Mouse (Mus musculus): ENCODE measurements around the gene Tstd3. TPM values are rescaled to one million over a fixed set of nuclear protein-coding genes. Genes with fewer than 3 reads are reported as not detected.
"Not testable (repeated sequence)": the region's sequence is repeated elsewhere in the genome, so short reads cannot be mapped to it uniquely, and the experiment has no call there.

Gene Tstd3
- total RNA-seq, 2 experiments from 2014 or later = 14.6 to 16.9 TPM

DNA sequence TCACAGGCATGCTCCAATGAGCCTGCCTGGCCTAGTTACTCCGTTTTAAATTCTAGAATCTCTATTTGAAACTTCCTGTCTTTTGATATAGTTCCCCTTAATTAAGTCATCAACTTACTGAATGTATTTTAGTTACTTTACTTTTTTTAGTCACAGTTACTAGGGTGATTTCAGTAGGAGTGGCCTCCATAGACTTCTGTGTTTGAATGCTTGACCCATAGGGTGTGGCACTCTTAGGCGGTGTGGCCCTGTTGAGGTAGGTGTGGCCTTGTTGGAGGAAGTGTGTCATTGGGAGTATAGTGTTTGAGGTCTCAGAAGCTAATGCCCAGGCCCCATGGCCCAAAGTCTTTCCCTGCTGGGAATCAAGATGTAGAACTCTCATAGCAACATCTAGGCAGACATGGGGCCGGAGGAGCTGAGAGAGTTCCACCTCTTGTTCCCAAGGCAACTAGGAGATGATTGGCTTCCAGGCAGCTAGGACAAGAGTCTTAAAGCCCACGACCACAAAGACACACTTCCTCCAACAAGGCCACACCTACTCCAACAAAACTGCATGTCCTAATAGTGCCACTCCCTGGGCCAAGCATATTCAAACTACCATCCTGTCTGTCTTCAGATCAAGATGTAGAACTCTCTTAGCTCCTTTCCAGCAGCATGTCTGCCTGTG, 11.8 kb downstream of the Tstd3 start:
- intact Hi-C loops (cut with DNase I) = no loop called here
- no peak for DNase-seq

DNA sequence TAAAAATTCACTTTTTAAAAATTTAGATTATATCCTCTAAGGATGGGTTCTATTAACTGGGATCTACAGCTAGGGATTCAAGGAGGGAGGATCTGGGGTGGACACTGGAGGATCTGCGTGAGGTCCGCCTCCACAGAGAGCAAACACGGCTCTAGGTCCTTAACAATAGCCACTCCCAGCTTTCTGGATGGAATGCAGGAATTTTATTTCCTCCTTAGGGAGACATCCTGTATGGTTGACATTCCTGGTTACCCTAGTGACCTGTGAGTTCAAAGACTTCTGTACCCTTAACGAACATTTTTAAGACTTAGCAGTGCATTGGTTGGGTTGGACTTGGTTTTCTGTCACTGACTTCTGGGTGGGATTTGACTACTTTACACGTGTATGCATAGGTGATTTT, 21.3 kb downstream of the Tstd3 start:
- intact Hi-C loops (cut with DNase I) = no loop called here
- no peak for DNase-seq

DNA sequence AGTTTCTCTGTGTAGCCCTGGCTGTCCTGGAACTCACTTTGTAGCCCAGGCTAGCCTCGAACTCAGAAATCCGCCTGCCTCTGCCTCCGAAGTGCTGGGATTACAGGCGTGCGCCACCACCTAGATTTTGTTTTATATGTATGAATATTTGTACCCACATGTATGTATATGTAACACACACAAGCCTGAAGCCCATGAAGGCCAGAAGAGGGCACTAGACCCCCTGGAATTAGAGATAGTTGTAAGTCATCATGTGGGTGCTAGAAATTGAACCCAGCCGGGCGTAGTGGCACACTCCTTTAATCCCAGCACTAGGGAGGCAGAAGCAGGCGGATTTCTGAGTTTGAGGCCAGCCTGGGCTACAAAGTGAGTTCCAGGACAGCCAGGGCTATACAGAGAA, 22.9 kb downstream of the Tstd3 start:
- DNase-seq; intact Hi-C loops (cut with DNase I): not testable (repeated sequence)

DNA sequence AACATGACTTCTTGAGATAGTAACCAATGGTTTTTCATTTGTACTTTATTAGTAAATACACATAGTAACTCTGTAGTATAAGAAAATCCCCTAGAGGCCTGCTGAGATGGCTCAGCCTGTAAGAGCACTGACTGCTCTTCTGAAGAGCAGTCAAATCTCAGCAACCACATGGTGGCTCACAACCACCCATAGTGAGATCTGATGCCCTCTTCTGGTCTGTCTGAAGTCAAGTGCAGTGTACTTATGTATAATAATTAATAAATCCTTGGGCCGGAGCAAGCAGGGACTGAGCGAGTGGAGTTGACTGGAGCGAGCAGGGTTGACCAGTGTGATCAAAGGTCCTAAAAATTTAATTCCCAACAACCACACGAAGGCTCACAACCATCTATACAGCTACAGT, 27.8 kb downstream of the Tstd3 start:
- DNase-seq = no peak
- intact Hi-C loops (cut with DNase I) = no loop called here

DNA sequence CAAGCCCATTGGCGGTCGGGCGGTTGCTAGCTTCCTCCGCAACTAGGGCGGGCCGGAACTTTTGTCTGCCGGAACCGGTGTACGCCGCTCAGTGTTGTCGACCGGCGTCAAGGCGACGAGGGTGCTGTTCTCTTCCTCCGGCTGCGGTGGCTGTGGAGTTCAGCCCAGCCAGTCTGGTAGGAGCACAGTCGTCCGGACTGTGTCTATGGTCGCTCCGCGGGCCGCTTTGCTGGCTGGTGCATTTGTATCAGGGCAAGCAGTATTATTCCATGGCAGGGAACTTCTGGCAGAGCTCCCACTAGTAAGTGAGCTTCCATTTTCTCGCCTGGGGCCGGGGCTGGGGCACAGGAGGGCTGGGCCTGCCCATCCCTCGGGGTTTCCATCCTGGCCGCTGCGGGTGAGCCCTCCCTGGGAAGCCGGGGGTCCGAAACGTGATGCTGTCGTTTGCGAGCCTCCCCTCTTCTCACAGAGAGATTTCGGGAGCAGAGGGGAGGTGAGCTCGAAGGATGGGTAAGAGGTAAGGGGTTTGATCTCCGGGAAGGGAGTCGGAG, 39.3 kb downstream of the Tstd3 start, which contains the start of gene Ccnc:
Ccnc (plus strand) TSS at position 87 of the 551 bp plus-strand sequence.
- DNase-seq = peak; percentile 91 to 92
- intact Hi-C loops (cut with DNase I) = loop anchor here (2.0 to 5.0 kb wide), 2 partner anchors 50 to 87 kb away; no protein-coding TSS in a partner anchor

DNA sequence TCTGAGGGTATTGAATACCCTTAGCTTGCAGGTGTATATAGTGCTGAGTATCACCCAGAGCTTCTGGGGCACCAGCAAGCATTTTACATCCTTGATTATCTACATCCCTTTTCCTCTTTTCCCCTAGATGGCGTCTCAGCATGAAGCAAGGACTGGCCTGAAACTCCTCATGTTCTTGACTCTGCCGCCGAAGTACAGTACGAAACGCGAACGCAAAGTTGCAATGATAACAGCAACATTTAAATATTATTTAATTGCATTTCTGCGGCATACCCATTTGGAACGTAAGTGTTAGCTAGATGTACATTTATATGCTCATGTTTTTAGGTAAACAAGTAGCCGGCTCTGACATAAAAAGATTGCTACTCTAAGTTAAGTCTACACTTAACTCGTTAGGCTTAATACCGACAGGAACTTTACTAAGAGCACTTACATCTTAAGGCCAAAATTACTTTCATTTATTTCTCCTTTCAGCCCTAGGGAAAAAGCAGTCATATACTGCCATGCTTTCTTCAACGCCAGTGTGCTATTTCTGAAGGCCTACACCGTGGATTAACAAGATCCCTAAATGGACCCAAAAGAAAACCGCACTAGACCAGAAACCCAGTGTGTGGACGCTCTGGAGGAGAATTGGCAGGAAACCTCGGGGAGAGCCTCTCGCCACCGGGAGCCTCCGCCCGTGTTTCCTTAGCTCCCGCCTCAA, 39.9 kb downstream of the Tstd3 start:
- intact Hi-C loops (cut with DNase I) = loop anchor here (5.0 kb wide), 1 partner anchor 50 kb away; no protein-coding TSS in a partner anchor
- peak; percentile 24 to 26 for DNase-seq

DNA sequence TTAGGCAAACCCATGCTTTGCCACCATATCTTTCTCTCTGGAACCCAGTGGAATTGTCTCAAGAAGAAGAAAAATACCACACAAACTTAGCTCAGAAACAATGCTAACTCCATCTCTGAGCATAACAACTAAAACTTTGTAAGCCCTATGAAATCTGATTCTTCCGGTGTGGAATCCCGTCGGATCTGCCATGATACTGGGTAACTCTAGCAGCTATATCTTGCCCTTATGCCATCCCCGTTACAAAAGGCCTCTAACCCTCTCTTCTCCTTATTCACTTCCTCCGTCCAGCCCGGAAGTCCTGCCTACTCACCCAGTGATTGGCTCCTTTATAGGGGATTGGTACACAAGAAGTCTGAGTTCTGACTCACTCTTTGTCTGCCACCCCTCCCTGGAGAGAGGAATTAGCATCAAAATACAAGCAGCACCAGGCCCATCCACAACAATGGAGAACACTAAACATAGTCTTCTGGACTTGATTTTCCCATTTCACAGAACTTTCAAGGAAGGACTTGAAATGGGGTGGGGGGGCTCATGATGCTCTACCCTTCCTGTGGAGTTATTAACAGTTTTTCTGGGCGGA, 44.2 kb downstream of the Tstd3 start:
- intact Hi-C loops (cut with DNase I) = no loop called here

DNA sequence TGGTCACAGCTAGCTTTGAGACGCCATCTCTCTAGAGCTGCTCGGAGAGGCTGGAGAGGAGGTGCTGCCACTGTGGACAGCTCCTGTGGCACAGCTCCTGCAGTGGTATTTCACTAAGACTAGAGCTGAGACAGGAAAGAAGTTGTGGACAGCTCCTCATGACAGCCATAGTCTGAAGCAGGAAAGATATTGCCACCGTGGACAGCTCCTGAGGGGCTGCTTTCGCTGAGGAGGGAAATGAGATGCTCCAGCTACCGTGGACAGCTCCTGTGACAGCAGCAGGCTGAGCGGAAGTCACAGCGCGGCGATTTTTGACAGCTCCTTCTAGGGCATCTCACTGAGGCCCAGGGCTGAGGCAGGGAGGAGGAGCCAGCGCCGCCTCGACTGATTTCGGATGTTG, 54.9 kb downstream of the Tstd3 start:
- intact Hi-C loops (cut with DNase I) = no loop called here
- DNase-seq = peak; percentile 66 to 68

More for the DNA sequence above, 44.2 kb downstream of the Tstd3 start:
- no peak for DNase-seq

Other genes with a start within 250 kb of the Tstd3 start
- gene Prdm13, start 81.2 kb downstream of the Tstd3 start, total RNA-seq (2021) = not detected
- gene Ccnc, start 39.5 kb downstream of the Tstd3 start, total RNA-seq (2021) = 10 to 100 TPM; 12.5 to 12.6 TPM
- 10 to 100 TPM; 10.1 to 14.8 TPM for gene Usp45, start 56 bp downstream of the Tstd3 start, total RNA-seq (2021)
- gene Pnisr, start 80.4 kb upstream of the Tstd3 start, total RNA-seq (2021) = 10 to 100 TPM; 26.3 to 33.0 TPM
- 10 to 100 TPM; 38.2 to 39.1 TPM for gene Coq3, start 112.5 kb upstream of the Tstd3 start, total RNA-seq (2021)
- gene Faxc, start 164.1 kb upstream of the Tstd3 start, total RNA-seq (2021) = under 1 TPM; 0.73 to 1.00 TPM

Data from heart, postnatal 36 days (tissue).